Mouse (Mus musculus) heart, embryonic 15.5 days (tissue): ENCODE measurements around the gene 2900026A02Rik. TPM values are rescaled to one million over a fixed set of nuclear protein-coding genes. Genes with fewer than 3 reads are reported as not detected.
A peak's percentile ranks its signal among the peaks of the same experiment; 100 is the strongest.

Source experiments
- ATAC-seq: fragments of 200-750 bp; cut with Nextera tagmentation; replicated peaks from 2 replicates; pipeline ENCODE4 v1.8.0; 2017; ENCODE audit warnings: low read depth, moderate TSS enrichment; ENCODE audit not compliant: insufficient number of reproducible peaks, insufficient read depth, low FRiP score
- H3K27ac ChIP-seq: fragments of 300-500 bp; sonication (generic); 2 replicates; pipeline ENCODE4 v1.5.1; 2015; ENCODE audit warnings: mild to moderate bottlenecking, inconsistent platforms
- H3K27me3 ChIP-seq: fragments of 300-500 bp; sonication (generic); 2 replicates; pipeline ENCODE4 v1.6.1; 2015; ENCODE audit warnings: inconsistent platforms
- H3K36me3 ChIP-seq: fragments of 300-500 bp; sonication (generic); 2 replicates; pipeline ENCODE4 v1.6.1; 2015; ENCODE audit warnings: mild to moderate bottlenecking, inconsistent platforms
- H3K4me1 ChIP-seq: fragments of 300-500 bp; sonication (generic); replicated peaks from 2 replicates; pipeline ENCODE4 v1.6.1; 2015; ENCODE audit warnings: inconsistent platforms
- H3K4me2 ChIP-seq: fragments of 300-500 bp; sonication (generic); 2 replicates; pipeline ENCODE4 v1.6.1; 2015; ENCODE audit warnings: inconsistent platforms, mild to moderate bottlenecking, moderate library complexity
- H3K4me3 ChIP-seq: fragments of 300-500 bp; sonication (generic); 2 replicates; pipeline ENCODE4 v1.5.1; 2015; ENCODE audit warnings: mild to moderate bottlenecking, inconsistent platforms
- H3K9ac ChIP-seq: fragments of 300-500 bp; sonication (generic); 2 replicates; pipeline ENCODE4 v1.6.1; 2015; ENCODE audit warnings: mild to moderate bottlenecking, inconsistent platforms
- H3K9me3 ChIP-seq: fragments of 300-500 bp; sonication (generic); replicated peaks from 2 replicates; pipeline ENCODE4 v1.6.1; 2016; ENCODE audit warnings: inconsistent platforms
- WGBS: fragments of 180-500 bp; shearing (Covaris S2); methylation state at CpG from one replicate; pipeline ENCODE4 v1.1.7; 2015; ENCODE audit warnings: mixed read lengths; 5-methylcytosine and 5-hydroxymethylcytosine counted together
- polyA plus RNA-seq: library from polyadenylated mRNA; unstranded; fragments of >200 nt; fragmentation: Nextera tagmentation; extraction: Ambion mirVana; gene quantifications from 2 replicates; pipeline ENCODE4 v1.2.1, GENCODE M21; 2015

Gene 2900026A02Rik
- 14.1 and 17.4 TPM in 2 replicates for polyA plus RNA-seq

- Histone ChIP-seq H3K27me3 (peaks cover 25% of the 10 kb centered on the region), H3K4me2 (peak within 1 kb of the TSS; percentile 97), H3K4me3 (peak within 1 kb of the TSS; percentile 69), H3K27ac (peak within 1 kb of the TSS; percentile 29), H3K36me3 (no peaks in the 10 kb centered on the region), H3K9me3 (no peaks in the 10 kb centered on the region), H3K9ac (peak within 1 kb of the TSS; percentile 63), H3K4me1 (peaks cover 24% of the 10 kb centered on the region)
- WGBS = 10% methylated on average over 44 of the region's 62 CpGs
- ATAC-seq = peak; percentile 63
Measured at GRCm38 (mm10) chr5:113221147-113221865, at the start of gene 2900026A02Rik. TSS of gene 2900026A02Rik (minus strand) at chr5:113221236.

GRCm38 (mm10) chr5:113270043-113270442 lies 49.0 kb upstream of the 2900026A02Rik start:
- Histone ChIP-seq H3K27ac (no peak overlapping the region), H3K27me3 (no peaks in the 10 kb centered on the region), H3K9me3 (no peaks in the 10 kb centered on the region), H3K4me3 (no peak overlapping the region), H3K36me3 (no peaks in the 10 kb centered on the region), H3K9ac (no peak overlapping the region), H3K4me2 (no peak overlapping the region), H3K4me1 (no peaks in the 10 kb centered on the region)
- WGBS = 71% methylated on average over 3 of the region's 3 CpGs
- ATAC-seq = no peak

GRCm38 (mm10) chr5:113268246-113268645 lies 47.2 kb upstream of the 2900026A02Rik start:
- Histone ChIP-seq H3K9me3 (no peaks in the 10 kb centered on the region), H3K4me1 (no peaks in the 10 kb centered on the region)

GRCm38 (mm10) chr5:113265637-113266036 lies 44.6 kb upstream of the 2900026A02Rik start:
- Histone ChIP-seq H3K4me3 (no peak overlapping the region), H3K9ac (no peak overlapping the region), H3K36me3 (no peaks in the 10 kb centered on the region), H3K4me2 (no peak overlapping the region), H3K4me1 (no peaks in the 10 kb centered on the region), H3K9me3 (no peaks in the 10 kb centered on the region), H3K27ac (no peak overlapping the region), H3K27me3 (no peaks in the 10 kb centered on the region)
- ATAC-seq = no peak
- WGBS = 72% methylated on average over 8 of the region's 8 CpGs

More at GRCm38 (mm10) chr5:113268246-113268645, 47.2 kb upstream of the 2900026A02Rik start:
- Histone ChIP-seq H3K36me3 (no peaks in the 10 kb centered on the region), H3K4me3 (no peak overlapping the region), H3K27me3 (no peaks in the 10 kb centered on the region), H3K4me2 (no peak overlapping the region), H3K27ac (no peak overlapping the region), H3K9ac (no peak overlapping the region)
- no peak for ATAC-seq

- 88% methylated on average over 11 of the region's 11 CpGs for WGBS
- H3K9ac ChIP-seq = no peak overlapping the region
- H3K4me1 ChIP-seq = peaks cover 5% of the 10 kb centered on the region
- no peak overlapping the region for H3K4me2 ChIP-seq
- H3K36me3 ChIP-seq = no peaks in the 10 kb centered on the region
- H3K27ac ChIP-seq = no peak overlapping the region
- no peak overlapping the region for H3K4me3 ChIP-seq
- ATAC-seq = no peak
- H3K27me3 ChIP-seq = no peaks in the 10 kb centered on the region
- H3K9me3 ChIP-seq = no peaks in the 10 kb centered on the region
Measured at GRCm38 (mm10) chr5:113250806-113251205, 29.8 kb upstream of the 2900026A02Rik start.

GRCm38 (mm10) chr5:113249263-113249930 lies 28.4 kb upstream of the 2900026A02Rik start:
- Histone ChIP-seq H3K27ac (no peak overlapping the region), H3K4me1 (peaks cover 5% of the 10 kb centered on the region), H3K9ac (no peak overlapping the region), H3K9me3 (no peaks in the 10 kb centered on the region), H3K27me3 (no peaks in the 10 kb centered on the region), H3K36me3 (no peaks in the 10 kb centered on the region), H3K4me3 (no peak overlapping the region), H3K4me2 (no peak overlapping the region)
- WGBS = 56% methylated on average over 8 of the region's 8 CpGs
- 0 out of 2 replicates have a peak, but pooled peaks have one; percentile 50 for ATAC-seq

- Histone ChIP-seq H3K4me3 (no peak overlapping the region), H3K9me3 (no peaks in the 10 kb centered on the region), H3K27me3 (peaks cover 9% of the 10 kb centered on the region), H3K27ac (no peak overlapping the region), H3K4me2 (no peak overlapping the region), H3K9ac (no peak overlapping the region), H3K36me3 (no peaks in the 10 kb centered on the region), H3K4me1 (peaks cover 11% of the 10 kb centered on the region)
- ATAC-seq = no peak
- WGBS = 72% methylated on average over 5 of the region's 5 CpGs
Measured at GRCm38 (mm10) chr5:113230196-113230595, 9.2 kb upstream of the 2900026A02Rik start.

- no peak within 1 kb of the TSS; the same call in 1 of the 2 replicates for H3K9ac ChIP-seq
- H3K9me3 ChIP-seq = no peaks in the 10 kb centered on the region
- peak within 1 kb of the TSS; percentile 66 for H3K27ac ChIP-seq
- no peaks in the 10 kb centered on the region for H3K36me3 ChIP-seq
- peak within 1 kb of the TSS; percentile 59 for H3K4me2 ChIP-seq
- H3K27me3 ChIP-seq = peaks cover 10% of the 10 kb centered on the region
- ATAC-seq = peak; percentile 79
- peaks cover 12% of the 10 kb centered on the region for H3K4me1 ChIP-seq
- peak within 1 kb of the TSS; percentile 26 for H3K4me3 ChIP-seq
- 2% methylated on average over 13 of the region's 13 CpGs for WGBS
Measured at GRCm38 (mm10) chr5:113226632-113227102, 5.6 kb upstream of the 2900026A02Rik start, which contains the start of gene Tmem211. TSS of gene Tmem211 (plus strand) at chr5:113226909.

- peaks cover 16% of the 10 kb centered on the region for H3K4me1 ChIP-seq
- no peaks in the 10 kb centered on the region for H3K9me3 ChIP-seq
- H3K9ac ChIP-seq = no peak overlapping the region
- no peaks in the 10 kb centered on the region for H3K36me3 ChIP-seq
- no peak for ATAC-seq
- 22% methylated on average over 25 of the region's 25 CpGs for WGBS
- peak overlapping the region; percentile 59 for H3K4me2 ChIP-seq
- H3K27me3 ChIP-seq = peaks cover 10% of the 10 kb centered on the region
- H3K27ac ChIP-seq = peak overlapping the region; percentile 66
- H3K4me3 ChIP-seq = peak overlapping the region; percentile 26; the same call in 1 of the 2 replicates
Measured at GRCm38 (mm10) chr5:113225686-113226435, 4.8 kb upstream of the 2900026A02Rik start.

- H3K4me3 ChIP-seq = no peak overlapping the region
- H3K4me2 ChIP-seq = peak overlapping the region; percentile 59; the same call in 1 of the 2 replicates
Measured at GRCm38 (mm10) chr5:113225271-113225670, 4.2 kb upstream of the 2900026A02Rik start.

GRCm38 (mm10) chr5:113223888-113224287 lies 2.9 kb upstream of the 2900026A02Rik start:
- peaks cover 19% of the 10 kb centered on the region for H3K27me3 ChIP-seq
- no peaks in the 10 kb centered on the region for H3K9me3 ChIP-seq
- 35% methylated on average over 4 of the region's 4 CpGs for WGBS
- H3K4me1 ChIP-seq = peaks cover 22% of the 10 kb centered on the region
- H3K4me3 ChIP-seq = no peak overlapping the region
- no peak overlapping the region for H3K9ac ChIP-seq
- no peaks in the 10 kb centered on the region for H3K36me3 ChIP-seq
- no peak for ATAC-seq
- H3K4me2 ChIP-seq = no peak overlapping the region
- peak overlapping the region; percentile 66; the same call in 1 of the 2 replicates for H3K27ac ChIP-seq

More at GRCm38 (mm10) chr5:113225271-113225670, 4.2 kb upstream of the 2900026A02Rik start:
- ATAC-seq = no peak
- peaks cover 10% of the 10 kb centered on the region for H3K27me3 ChIP-seq
- peak overlapping the region; percentile 66 for H3K27ac ChIP-seq
- 37% methylated on average over 10 of the region's 10 CpGs for WGBS
- no peaks in the 10 kb centered on the region for H3K36me3 ChIP-seq
- H3K9me3 ChIP-seq = no peaks in the 10 kb centered on the region
- H3K9ac ChIP-seq = no peak overlapping the region
- H3K4me1 ChIP-seq = peaks cover 22% of the 10 kb centered on the region
